Mouse (Mus musculus): ENCODE data around the gene Ier5l.

Ier5l gene

GRCm38 (mm10) chr2:30441518-30442497, 32.2 kb downstream of the Ier5l start:
- peak; percentile 96 for DNase-seq (ENCODE audit: low read depth, low spot score)

- peak; percentile 79 for DNase-seq (ENCODE audit: low read depth, low spot score)
Observed at GRCm38 (mm10) chr2:30440701-30441517, 33.1 kb downstream of the Ier5l start.

- no peak for DNase-seq (ENCODE audit: low read depth, low spot score)
Observed at GRCm38 (mm10) chr2:30440211-30440700, 33.8 kb downstream of the Ier5l start.

GRCm38 (mm10) chr2:30439631-30440030, 34.4 kb downstream of the Ier5l start:
- no peak for DNase-seq (ENCODE audit: low read depth, low spot score)

- DNase-seq (ENCODE audit: low read depth, low spot score) = no peak
Observed at GRCm38 (mm10) chr2:30437791-30438190, 36.2 kb downstream of the Ier5l start.

- no peak for DNase-seq (ENCODE audit: low read depth, low spot score)
Observed at GRCm38 (mm10) chr2:30436809-30437208, 37.2 kb downstream of the Ier5l start.

- DNase-seq (ENCODE audit: low read depth, low spot score) = no peak
Observed at GRCm38 (mm10) chr2:30436156-30436545, 37.9 kb downstream of the Ier5l start.

- DNase-seq (ENCODE audit: low read depth, low spot score) = no peak
Observed at GRCm38 (mm10) chr2:30435326-30436155, 38.5 kb downstream of the Ier5l start.

- DNase-seq (ENCODE audit: low read depth, low spot score) = no peak
Observed at GRCm38 (mm10) chr2:30429156-30429555, 44.9 kb downstream of the Ier5l start.

Measured in telencephalon, adult 2 months (tissue).